Comparison of ENCODE assay signal across 21 mouse cellular contexts in the genomic region with DNA sequence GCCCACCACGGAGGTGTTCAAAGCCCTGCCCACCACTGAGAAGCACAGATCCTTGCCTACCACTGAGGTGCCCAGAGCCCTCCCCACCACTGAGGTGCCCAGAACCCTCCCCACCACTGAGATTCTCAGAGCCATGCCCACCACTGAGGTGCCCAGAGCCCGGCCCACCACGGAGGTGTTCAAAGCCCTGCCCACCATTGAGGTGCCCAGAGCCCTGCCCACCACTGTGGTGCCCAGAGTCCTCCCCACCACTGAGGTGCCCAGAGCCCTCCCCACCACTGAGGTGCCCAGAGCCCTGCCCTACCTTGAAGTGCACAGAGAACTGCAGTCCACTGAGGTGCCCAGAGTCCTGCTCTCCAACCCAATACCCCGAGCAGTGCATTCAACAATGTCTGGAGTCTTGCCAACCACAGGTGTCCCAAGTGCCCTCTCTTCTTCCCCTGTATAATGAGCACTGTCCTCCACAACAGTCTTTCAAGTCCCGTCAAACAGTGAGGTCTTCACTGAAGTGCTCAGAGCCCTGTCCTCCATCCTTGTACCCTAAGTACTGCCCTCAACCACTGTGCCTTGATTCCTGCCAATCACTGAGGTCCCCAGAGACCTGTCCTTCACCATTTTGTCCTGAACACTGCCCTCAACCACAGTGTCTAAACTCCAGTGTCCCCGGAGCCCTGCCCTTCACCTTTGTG. TPM values are rescaled to one million over a fixed set of nuclear protein-coding genes. Genes with fewer than 3 reads are reported as not detected.
DNase-seq lines count a peak whose midpoint lies in the region; ATAC-seq and TF ChIP-seq lines count a peak whose summit lies in the region.
"Had no signal": no experiment of that assay in that cellular context is flagged by ENCODE, and none has a peak within 500 bp of the region (broad histone marks: within the 10 kb centered on the region; RNA-seq: fewer than 3 reads in every experiment).

No protein-coding gene starts in this region.

- H3K4me3 ChIP-seq in heart, embryonic 10.5 days, result no peak overlapping the region
- H3K4me3 ChIP-seq in heart, embryonic 12.5 days, result no peak overlapping the region
- H3K4me3 ChIP-seq in kidney, embryonic 16.5 days (ENCODE audit: low read length), result no peak overlapping the region
- H3K4me3 ChIP-seq in stomach, embryonic 16.5 days (replicated peaks; ENCODE audit: low read length), result no peak overlapping the region
- no peak overlapping the region for H3K4me3 ChIP-seq in stomach, postnatal 0 days (ENCODE audit: low read depth, low read length)
- H3K4me3 ChIP-seq: gastrocnemius, adult 2 months; liver, embryonic 13.5 days; megakaryocyte, embryonic 14.5 days had no signal

- DNase-seq in heart, embryonic 10.5 days (ENCODE audit: low spot score), result peak; percentile 72
- no peak for DNase-seq in kidney, postnatal 4 days
- DNase-seq in stomach, postnatal 0 days (ENCODE audit: low spot score), result no peak
- no peak for DNase-seq in cerebellum, postnatal 10 days
- no peak for DNase-seq in testis, postnatal 14 days (ENCODE audit: low spot score)
- DNase-seq: adrenal gland, adult 2 months; cerebellum, postnatal 25 days; gastrocnemius, adult 2 months; heart, adult 18-20 months; heart, postnatal 14 days; kidney, postnatal 14 days; liver, embryonic 13.5 days; thymus, adult 18-20 months had no signal

- no peak for ATAC-seq in heart, embryonic 12.5 days (ENCODE audit: insufficient number of reproducible peaks, low FRiP score)
- peak; percentile 15; the same call in 1 of the 2 replicates for ATAC-seq in kidney, embryonic 16.5 days (ENCODE audit: low FRiP score, low TSS enrichment)
- peak; percentile 53 for ATAC-seq in stomach, embryonic 16.5 days (ENCODE audit: insufficient read depth, low FRiP score)
- ATAC-seq in stomach, postnatal 0 days (ENCODE audit: low FRiP score, low TSS enrichment), result no peak
- ATAC-seq: forebrain, embryonic 16.5 days; intestine, embryonic 16.5 days; lung, postnatal 0 days had no signal

- H3K9ac ChIP-seq in heart, embryonic 12.5 days, result no peak overlapping the region
- no peak overlapping the region for H3K9ac ChIP-seq in kidney, embryonic 16.5 days (replicated peaks; ENCODE audit: low read length)
- H3K9ac ChIP-seq in stomach, embryonic 16.5 days (ENCODE audit: low read length), result no peak overlapping the region
- no peak overlapping the region for H3K9ac ChIP-seq in stomach, postnatal 0 days (ENCODE audit: low read length)
- H3K9ac ChIP-seq: liver, embryonic 13.5 days had no signal

- TF ChIP-seq CTCF in stomach, postnatal 0 days (IDR thresholded peaks at IDR 0.05; ENCODE audit: low read depth), result no peak

- 84% methylated on average over 4 of the region's 6 CpGs for WGBS in heart, embryonic 10.5 days
- WGBS in heart, embryonic 12.5 days, result 81% methylated on average over 6 of the region's 6 CpGs
- WGBS in kidney, embryonic 16.5 days, result 93% methylated on average over 6 of the region's 6 CpGs
- WGBS in stomach, embryonic 16.5 days, result 89% methylated on average over 6 of the region's 6 CpGs
- 84% methylated on average over 6 of the region's 6 CpGs for WGBS in stomach, postnatal 0 days

- H3K27me3 ChIP-seq in heart, embryonic 10.5 days (ENCODE audit: insufficient read depth, poor library complexity, severe bottlenecking), result no peaks in the 10 kb centered on the region
- no peaks in the 10 kb centered on the region for H3K27me3 ChIP-seq in heart, embryonic 12.5 days (replicated peaks)
- no peaks in the 10 kb centered on the region for H3K27me3 ChIP-seq in kidney, embryonic 16.5 days (ENCODE audit: insufficient read depth, low read length)
- H3K27me3 ChIP-seq in stomach, embryonic 16.5 days (ENCODE audit: control insufficient read depth, insufficient read depth, low read length), result no peaks in the 10 kb centered on the region
- H3K27me3 ChIP-seq in stomach, postnatal 0 days (ENCODE audit: control insufficient read depth, insufficient read depth, low read length), result no peaks in the 10 kb centered on the region
- H3K27me3 ChIP-seq: liver, embryonic 13.5 days; megakaryocyte, embryonic 14.5 days had no signal

- no peaks in the 10 kb centered on the region for H3K4me1 ChIP-seq in heart, embryonic 10.5 days
- H3K4me1 ChIP-seq in heart, embryonic 12.5 days (replicated peaks), result no peaks in the 10 kb centered on the region
- no peaks in the 10 kb centered on the region for H3K4me1 ChIP-seq in kidney, embryonic 16.5 days (ENCODE audit: insufficient read depth, low read length)
- no peaks in the 10 kb centered on the region for H3K4me1 ChIP-seq in stomach, embryonic 16.5 days (ENCODE audit: control insufficient read depth, insufficient read depth, low read length)
- no peaks in the 10 kb centered on the region for H3K4me1 ChIP-seq in stomach, postnatal 0 days (replicated peaks; ENCODE audit: control insufficient read depth, insufficient read depth)
- H3K4me1 ChIP-seq: liver, embryonic 13.5 days; megakaryocyte, embryonic 14.5 days had no signal

- no peak for TF ChIP-seq EP300 in stomach, postnatal 0 days (optimal IDR thresholded peaks at IDR 0.05)

- H3K36me3 ChIP-seq in heart, embryonic 10.5 days, result no peaks in the 10 kb centered on the region
- H3K36me3 ChIP-seq in heart, embryonic 12.5 days, result no peaks in the 10 kb centered on the region
- no peaks in the 10 kb centered on the region for H3K36me3 ChIP-seq in kidney, embryonic 16.5 days (ENCODE audit: insufficient read depth, low read length)
- no peaks in the 10 kb centered on the region for H3K36me3 ChIP-seq in stomach, embryonic 16.5 days (ENCODE audit: control insufficient read depth, insufficient read depth, low read length)
- no peaks in the 10 kb centered on the region for H3K36me3 ChIP-seq in stomach, postnatal 0 days (ENCODE audit: control insufficient read depth, insufficient read depth, low read length)
- H3K36me3 ChIP-seq: liver, embryonic 13.5 days had no signal

- no peaks in the 10 kb centered on the region for H3K9me3 ChIP-seq in heart, embryonic 10.5 days
- H3K9me3 ChIP-seq in heart, embryonic 12.5 days (replicated peaks), result peaks cover 3% of the 10 kb centered on the region; the same call in 1 of the 2 replicates
- no peaks in the 10 kb centered on the region for H3K9me3 ChIP-seq in kidney, embryonic 16.5 days (ENCODE audit: low read length)
- 0 out of 2 replicates have a peak, but pooled peaks cover 2% of the 10 kb centered on the region for H3K9me3 ChIP-seq in stomach, embryonic 16.5 days (replicated peaks; ENCODE audit: control insufficient read depth, low read length)
- H3K9me3 ChIP-seq in stomach, postnatal 0 days (ENCODE audit: control insufficient read depth, low read length), result no peaks in the 10 kb centered on the region
- H3K9me3 ChIP-seq: liver, embryonic 13.5 days had no signal

- H3K4me2 ChIP-seq in heart, embryonic 12.5 days, result no peak overlapping the region
- no peak overlapping the region for H3K4me2 ChIP-seq in kidney, embryonic 16.5 days (replicated peaks; ENCODE audit: low read depth, low read length)
- no peak overlapping the region for H3K4me2 ChIP-seq in stomach, embryonic 16.5 days (ENCODE audit: low read depth, low read length)
- no peak overlapping the region for H3K4me2 ChIP-seq in stomach, postnatal 0 days (replicated peaks; ENCODE audit: low read depth)
- H3K4me2 ChIP-seq: liver, embryonic 13.5 days had no signal

- H3K27ac ChIP-seq in heart, embryonic 10.5 days, result 0 out of 2 replicates have a peak overlapping the region, but pooled peaks have one; percentile 16
- no peak overlapping the region for H3K27ac ChIP-seq in heart, embryonic 12.5 days (ENCODE audit: poor library complexity, severe bottlenecking)
- H3K27ac ChIP-seq in kidney, embryonic 16.5 days (ENCODE audit: low read length), result no peak overlapping the region
- H3K27ac ChIP-seq in stomach, embryonic 16.5 days (ENCODE audit: low read length), result no peak overlapping the region
- no peak overlapping the region for H3K27ac ChIP-seq in stomach, postnatal 0 days (replicated peaks)
- H3K27ac ChIP-seq: gastrocnemius, adult 2 months; liver, embryonic 13.5 days had no signal

RNA-seq across cellular contexts. Expression of a gene that starts 19.9 kb away (rescaled TPM):
- not detected in 2 replicates for polyA plus RNA-seq in heart, embryonic 10.5 days (2016; fragmentation: Nextera tagmentation; extraction: Ambion mirVana)
- not detected in 2 replicates for polyA plus RNA-seq in heart, embryonic 12.5 days (2016; fragmentation: Nextera tagmentation; extraction: Ambion mirVana)
- 0.12 TPM in 1 of 2 replicates, not detected in the other for polyA plus RNA-seq in kidney, embryonic 16.5 days (2015; fragmentation: Nextera tagmentation; extraction: Ambion mirVana)
- polyA plus RNA-seq in stomach, embryonic 16.5 days (2015; fragmentation: Nextera tagmentation; extraction: Ambion mirVana), result 33.7 and 51.7 TPM in 2 replicates
- 181 and 190 TPM in 2 replicates for polyA plus RNA-seq in stomach, postnatal 0 days (2015; fragmentation: Nextera tagmentation; extraction: Ambion mirVana)
- polyA plus RNA-seq: adrenal gland, adult 2 months; forebrain, embryonic 16.5 days; liver, embryonic 13.5 days had no signal

RNA-seq across cellular contexts. Expression of a gene that starts 20.1 kb away (rescaled TPM):
- polyA plus RNA-seq in heart, embryonic 10.5 days (2016; fragmentation: Nextera tagmentation; extraction: Ambion mirVana), result 0.84 and 1.4 TPM in 2 replicates
- 0.64 and 0.66 TPM in 2 replicates for polyA plus RNA-seq in heart, embryonic 12.5 days (2016; fragmentation: Nextera tagmentation; extraction: Ambion mirVana)
- 2.8 and 3.6 TPM in 2 replicates for polyA plus RNA-seq in kidney, embryonic 16.5 days (2015; fragmentation: Nextera tagmentation; extraction: Ambion mirVana)
- 2,249 and 3,769 TPM in 2 replicates for polyA plus RNA-seq in stomach, embryonic 16.5 days (2015; fragmentation: Nextera tagmentation; extraction: Ambion mirVana)
- 13,620 and 14,516 TPM in 2 replicates for polyA plus RNA-seq in stomach, postnatal 0 days (2015; fragmentation: Nextera tagmentation; extraction: Ambion mirVana)
- polyA plus RNA-seq: forebrain, embryonic 16.5 days had no signal

RNA-seq across cellular contexts. Expression of a gene that starts 53.1 kb away (rescaled TPM):
- polyA plus RNA-seq in heart, embryonic 10.5 days (2016; fragmentation: Nextera tagmentation; extraction: Ambion mirVana), result not detected in 2 replicates
- not detected in 2 replicates for polyA plus RNA-seq in heart, embryonic 12.5 days (2016; fragmentation: Nextera tagmentation; extraction: Ambion mirVana)
- polyA plus RNA-seq in kidney, embryonic 16.5 days (2015; fragmentation: Nextera tagmentation; extraction: Ambion mirVana), result not detected in 2 replicates
- not detected in 2 replicates for polyA plus RNA-seq in stomach, embryonic 16.5 days (2015; fragmentation: Nextera tagmentation; extraction: Ambion mirVana)
- not detected in 2 replicates for polyA plus RNA-seq in stomach, postnatal 0 days (2015; fragmentation: Nextera tagmentation; extraction: Ambion mirVana)
- polyA plus RNA-seq: adrenal gland, adult 2 months; forebrain, embryonic 16.5 days; intestine, embryonic 16.5 days; liver, embryonic 13.5 days; lung, postnatal 0 days; urinary bladder, adult 2 months had no signal

Comparison
In these comparisons a context has a peak if more than half of its experiments do, and no peak if none do; other contexts are left out.
1. ATAC-seq: peak in kidney, embryonic 16.5 days (single experiment) and stomach, embryonic 16.5 days (single experiment); none in heart, embryonic 12.5 days (single experiment) and stomach, postnatal 0 days (single experiment).
2. RNA of a gene that starts 19.9 kb away (polyA plus RNA-seq): 181 to 190 TPM in stomach, postnatal 0 days and 33.7 to 51.7 TPM in stomach, embryonic 16.5 days; 0.12 TPM in kidney, embryonic 16.5 days, not detected in heart, embryonic 10.5 days and not detected in heart, embryonic 12.5 days; every median in the first group is over 10 times any median in the second.
3. RNA of a gene that starts 20.1 kb away (polyA plus RNA-seq): 13,620 to 14,516 TPM in stomach, postnatal 0 days and 2,249 to 3,769 TPM in stomach, embryonic 16.5 days; 2.8 to 3.6 TPM in kidney, embryonic 16.5 days, 0.84 to 1.4 TPM in heart, embryonic 10.5 days and 0.64 to 0.66 TPM in heart, embryonic 12.5 days; every median in the first group is over 100 times any median in the second.